Mouse (Mus musculus): ENCODE measurements at regions not wholly inside any gene's neighbourhood (a gene's known extent, or its start where the extent isn't known, plus 50 kb on each side); places are given as distances from the start of the nearest gene placed in this dataset.

GRCm38 (mm10) chr16:21320284-21320683 is 102.6 kb upstream of the Vps8 start:
- no peak for DNase-seq

DNA sequence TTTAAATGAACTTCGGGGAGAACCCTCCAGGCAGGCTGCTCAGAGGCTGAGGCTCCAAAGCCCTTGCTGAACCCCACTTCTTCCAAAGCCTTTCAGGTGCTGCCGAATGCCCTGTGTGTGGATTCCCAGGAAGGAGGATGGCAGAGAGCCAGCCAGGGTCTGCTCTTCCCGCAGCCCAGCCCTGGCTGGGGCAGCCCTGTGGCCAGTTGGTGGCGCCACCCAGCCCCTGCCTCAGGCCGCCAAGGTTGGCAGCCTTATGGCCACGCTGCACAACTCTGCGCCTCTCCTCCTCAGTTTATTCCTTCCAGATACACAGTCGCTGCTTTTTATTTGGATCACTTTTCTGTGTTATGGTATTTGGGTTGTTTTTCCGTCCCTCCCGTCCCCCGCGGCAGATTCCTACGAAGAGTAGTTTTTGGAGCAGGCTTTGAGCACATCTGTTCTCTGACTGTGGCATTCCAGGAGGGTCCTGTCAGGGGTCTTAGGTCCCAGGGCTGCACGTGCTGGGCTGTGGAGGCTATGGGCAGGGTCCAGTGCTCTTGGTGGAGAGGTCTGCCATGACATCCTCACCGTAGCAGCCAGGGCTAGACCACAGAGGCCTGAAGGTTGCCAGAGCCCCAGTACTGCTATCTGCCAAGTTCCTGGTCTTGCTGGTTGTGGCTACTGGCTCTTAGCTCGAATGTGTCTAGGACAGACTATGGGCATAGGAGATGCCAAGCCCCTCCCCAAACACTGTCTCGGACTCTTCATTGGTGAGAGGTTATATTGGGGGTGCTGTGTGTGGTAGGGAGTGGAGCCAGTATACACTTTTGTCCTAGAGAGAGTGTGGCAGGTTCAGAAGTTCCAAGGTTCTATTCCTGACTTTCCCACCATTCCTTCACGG is 101.5 kb upstream of the Vps8 start:
- no peak for DNase-seq

- DNase-seq = peak; percentile 10 to 35
Measured at GRCm38 (mm10) chr16:21322437-21322836, 100.5 kb upstream of the Vps8 start.

DNA sequence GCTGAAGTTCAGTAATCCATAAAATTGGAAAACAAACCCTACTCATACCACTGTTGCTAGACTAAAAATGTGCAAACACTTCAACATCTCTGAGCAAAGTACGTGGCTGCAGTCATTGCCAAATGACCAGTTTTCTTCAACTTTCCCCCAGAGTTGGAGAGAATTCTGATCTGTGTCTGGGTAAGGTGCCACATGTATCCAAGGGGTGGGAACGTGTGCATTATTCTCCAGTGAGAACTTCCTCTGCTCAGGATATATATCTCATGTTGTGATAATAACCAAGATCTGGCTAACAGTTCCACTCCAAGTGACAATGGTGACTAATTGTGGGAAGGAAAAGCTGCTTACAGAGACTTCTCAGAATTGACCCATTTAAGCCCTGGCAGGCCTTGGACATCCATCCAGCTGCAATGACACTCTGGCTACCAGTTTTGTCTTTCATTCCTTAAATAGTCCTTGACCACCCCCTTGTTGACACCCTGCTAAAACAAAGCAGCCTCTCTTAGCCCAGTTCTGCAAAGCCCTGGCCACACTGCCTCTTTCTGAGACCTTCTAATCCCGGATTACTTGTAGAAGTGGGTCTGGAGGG is 99.4 kb upstream of the Vps8 start:
- no peak for DNase-seq

- DNase-seq = no peak
Measured at GRCm38 (mm10) chr16:21327969-21328368, 94.9 kb upstream of the Vps8 start.

DNA sequence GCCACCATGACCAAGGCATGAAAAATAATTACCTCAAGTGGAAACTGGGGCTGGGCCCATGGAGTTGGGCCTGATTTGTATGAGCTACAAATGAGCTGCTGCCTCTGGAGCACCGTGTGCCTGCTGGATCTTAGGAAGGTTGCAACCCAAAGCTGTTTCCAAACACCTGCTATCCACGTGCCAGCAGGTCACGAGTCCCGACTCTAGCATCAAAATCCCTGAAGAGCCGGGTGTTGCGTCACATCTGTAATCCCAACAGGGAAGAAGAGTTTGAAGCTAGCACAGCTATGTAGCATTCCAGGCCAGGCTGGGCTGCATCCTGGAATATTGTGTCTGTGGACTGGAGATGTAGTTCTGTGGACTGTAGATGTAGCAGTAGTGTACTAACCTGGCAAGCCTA is 93.7 kb upstream of the Vps8 start:
- DNase-seq = no peak

DNA sequence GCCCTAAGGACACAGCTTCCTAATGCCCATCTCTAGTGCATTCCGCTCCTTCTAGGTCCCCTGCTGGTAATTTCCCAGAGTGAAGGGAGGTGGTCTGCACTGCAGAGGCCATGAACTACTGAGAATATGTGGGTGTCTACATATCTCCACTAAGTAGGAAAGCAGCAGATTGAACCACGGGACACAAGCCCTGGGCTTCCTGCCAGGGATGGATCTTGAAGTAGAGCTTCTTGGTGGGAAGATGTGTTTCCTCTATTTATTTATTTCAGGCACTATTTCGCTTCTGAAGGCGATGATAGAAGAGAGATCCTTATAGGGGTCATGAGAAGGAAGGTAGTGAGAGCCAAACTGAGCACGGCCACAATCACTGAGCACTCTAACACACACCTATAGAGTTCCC is 91.7 kb upstream of the Vps8 start:
- DNase-seq = no peak

GRCm38 (mm10) chr16:21332411-21332810 is 90.5 kb upstream of the Vps8 start:
- DNase-seq = no peak

DNA sequence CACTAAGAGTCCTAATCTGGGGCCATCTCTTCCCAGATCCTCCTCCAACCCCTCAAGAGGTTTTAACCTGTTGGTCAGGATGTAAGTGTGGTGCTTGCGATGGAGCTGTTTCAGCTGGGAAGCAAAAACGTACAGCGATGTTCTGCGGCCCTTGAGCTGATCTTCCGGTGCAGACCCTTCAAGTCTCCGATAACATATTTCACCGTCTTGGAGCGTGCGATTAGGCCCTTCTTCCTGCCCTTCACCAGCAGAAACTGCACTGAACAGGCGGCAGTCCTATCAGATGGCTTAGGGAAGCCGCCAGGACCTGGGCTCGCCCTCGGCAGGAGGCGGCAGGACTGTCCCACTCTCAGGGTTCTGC is 90.1 kb upstream of the Vps8 start:
- no peak for DNase-seq

GRCm38 (mm10) chr16:21333223-21333951 is 89.5 kb upstream of the Vps8 start:
- DNase-seq = peak; percentile 94 to 96

- peak in 1 of 2 experiments; percentile 12 for DNase-seq
Measured at GRCm38 (mm10) chr16:21339061-21339459, 83.9 kb upstream of the Vps8 start.

- peak; percentile 59 to 65 for DNase-seq
Measured at GRCm38 (mm10) chr16:21339460-21340081, 83.3 kb upstream of the Vps8 start.

DNA sequence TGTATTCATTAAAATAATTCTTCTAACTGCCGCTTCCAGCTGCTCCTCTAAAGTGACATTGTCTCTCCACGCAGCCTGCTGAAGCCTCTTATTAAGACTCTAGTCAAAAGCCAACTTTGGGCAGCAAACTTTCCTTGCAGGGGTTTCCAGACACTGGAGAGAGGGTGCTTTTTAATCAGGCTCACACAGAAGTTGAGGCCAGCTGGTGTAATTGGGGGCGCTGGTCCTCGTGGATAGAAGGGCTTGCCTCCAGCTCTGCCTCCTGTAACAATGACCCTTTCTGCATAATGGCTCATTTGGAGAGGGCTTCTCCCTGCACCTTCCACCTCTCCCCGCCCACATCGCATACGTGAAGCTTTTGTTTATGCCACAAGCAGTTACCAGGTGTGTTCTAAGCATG is 82.8 kb upstream of the Vps8 start:
- no peak for DNase-seq

- no peak for DNase-seq
Measured at GRCm38 (mm10) chr16:21349869-21350268, 73.0 kb upstream of the Vps8 start.

GRCm38 (mm10) chr16:21351289-21351688 is 71.6 kb upstream of the Vps8 start:
- no peak for DNase-seq

GRCm38 (mm10) chr16:21353111-21353510 is 69.8 kb upstream of the Vps8 start:
- DNase-seq = no peak

DNA sequence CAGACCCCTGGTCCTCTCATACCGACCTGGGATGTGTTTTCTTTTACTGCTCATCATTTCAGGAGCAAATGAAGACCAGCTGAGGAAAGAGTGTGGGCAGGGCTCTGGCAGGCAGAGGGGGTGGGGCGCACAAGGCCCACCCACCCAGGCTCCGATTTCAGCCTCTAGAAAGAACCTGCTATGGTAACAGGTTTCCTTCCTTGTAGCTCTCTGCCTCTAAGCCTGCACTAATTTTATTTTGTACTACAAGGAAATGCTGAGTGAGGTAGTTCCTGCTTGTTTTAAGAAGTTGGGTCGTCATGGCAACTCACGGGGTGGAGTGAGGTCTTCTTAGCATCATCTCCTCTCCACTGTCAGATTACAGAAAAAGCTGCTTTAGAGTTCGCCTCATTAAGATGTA is 69.4 kb upstream of the Vps8 start:
- no peak for DNase-seq

GRCm38 (mm10) chr16:21355638-21356037 is 67.3 kb upstream of the Vps8 start:
- no peak for DNase-seq

GRCm38 (mm10) chr16:21357433-21357832 is 65.5 kb upstream of the Vps8 start:
- no peak for DNase-seq

DNA sequence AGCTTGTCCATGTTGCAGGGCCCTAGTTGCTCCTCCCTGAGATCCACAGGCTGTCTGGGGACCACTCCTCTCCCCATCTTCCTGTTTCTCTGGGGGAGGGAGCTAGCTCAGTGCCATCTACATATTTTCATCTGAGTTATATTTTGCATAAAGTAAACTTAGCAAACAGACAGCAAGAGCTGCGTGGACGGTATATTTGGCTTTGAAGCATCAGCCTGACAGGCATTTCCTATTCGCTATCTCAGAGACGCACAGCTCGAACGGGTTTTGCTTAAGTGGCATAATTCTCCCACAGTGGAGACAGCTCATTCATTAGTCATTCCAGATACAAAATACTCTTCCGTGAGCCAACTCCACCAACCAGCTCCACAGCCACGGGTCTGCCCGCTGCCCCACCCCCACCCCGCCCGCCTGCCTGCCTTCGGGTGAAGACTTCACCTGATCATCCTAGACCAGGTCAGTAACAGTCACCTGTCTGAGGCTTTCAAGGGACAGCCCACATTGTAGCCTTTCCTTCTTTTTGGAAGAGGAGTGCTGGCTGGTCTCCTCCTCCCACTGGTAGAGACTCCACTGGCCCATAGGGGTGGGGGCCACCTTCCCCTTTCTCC is 64.5 kb upstream of the Vps8 start:
- DNase-seq = no peak

- no peak for DNase-seq
Measured at GRCm38 (mm10) chr16:21359459-21359858, 63.5 kb upstream of the Vps8 start.

GRCm38 (mm10) chr16:21361406-21361805 is 61.5 kb upstream of the Vps8 start:
- DNase-seq = peak in 1 of 2 experiments; percentile 30

Measured in adrenal gland, postnatal 36 days (tissue).